Mouse (Mus musculus) adrenal gland (tissue): ENCODE measurements around the gene Cacna1c.

Experiments
- intact Hi-C: fragments of 180-260 bp; cut with DNase I; formaldehyde crosslinking; loops from one replicate; pipeline ENCODE4 v1.15.1; 2025

The Cacna1c gene

DNA sequence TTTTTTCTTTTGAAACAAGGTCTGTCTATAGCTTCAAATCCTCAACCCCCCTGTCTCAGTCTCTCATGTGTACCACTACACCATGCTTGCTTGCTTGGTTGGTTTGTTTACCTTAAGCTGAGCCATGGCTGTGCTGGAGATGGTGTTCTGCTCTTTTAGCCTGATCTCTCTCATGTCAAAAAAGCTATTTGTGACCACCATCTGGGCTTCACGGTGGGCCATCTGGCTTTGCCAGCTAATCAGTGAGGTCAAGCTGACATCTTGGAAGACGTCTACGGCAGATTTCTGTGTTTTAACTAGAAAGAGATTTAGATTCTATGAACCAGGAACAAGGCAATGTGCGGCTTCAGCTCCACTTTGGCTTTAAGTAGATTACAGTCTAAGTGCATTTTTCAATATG, 471.3 kb downstream of the Cacna1c start:
- intact Hi-C loops = no loop called here

DNA sequence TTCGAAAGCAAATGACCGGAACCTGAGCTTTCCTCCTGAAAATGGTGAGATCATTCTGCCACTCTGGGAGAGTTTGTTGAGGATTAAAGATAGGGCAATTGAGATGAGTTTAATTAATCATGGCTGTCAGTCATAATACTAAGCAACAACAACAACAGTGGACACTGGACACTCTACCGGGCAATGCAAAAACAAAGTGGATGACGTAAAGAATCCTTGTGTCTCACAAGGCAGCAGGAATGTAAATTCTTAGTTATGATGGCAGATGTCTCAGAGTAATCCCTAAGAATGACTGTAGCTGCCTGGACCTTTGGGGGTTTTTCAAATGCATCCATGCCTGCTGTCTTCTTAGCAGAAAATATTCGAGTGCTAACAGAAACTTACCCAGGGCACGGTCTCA, 471.8 kb downstream of the Cacna1c start:
- intact Hi-C loops = no loop called here

DNA sequence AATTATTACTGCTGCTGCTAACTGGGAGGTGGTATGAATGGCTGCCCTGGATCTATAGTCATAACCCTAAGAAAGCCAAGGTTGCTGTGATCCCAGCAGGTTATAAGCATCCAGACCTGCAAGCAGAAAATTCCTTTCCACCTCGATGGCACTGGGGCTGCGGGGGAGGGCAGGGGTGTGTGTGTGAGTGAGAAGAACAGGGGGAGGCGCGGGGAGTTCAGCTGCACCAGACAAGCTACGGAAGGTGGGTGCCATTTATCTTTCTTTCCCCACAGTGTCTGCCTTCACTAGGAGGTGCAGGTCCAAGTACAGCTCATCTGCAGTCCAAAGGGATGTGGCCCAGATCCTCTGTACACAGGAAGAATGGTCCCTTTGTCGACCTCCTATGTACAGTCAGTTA, 473.9 kb downstream of the Cacna1c start:
- intact Hi-C loops = no loop called here

DNA sequence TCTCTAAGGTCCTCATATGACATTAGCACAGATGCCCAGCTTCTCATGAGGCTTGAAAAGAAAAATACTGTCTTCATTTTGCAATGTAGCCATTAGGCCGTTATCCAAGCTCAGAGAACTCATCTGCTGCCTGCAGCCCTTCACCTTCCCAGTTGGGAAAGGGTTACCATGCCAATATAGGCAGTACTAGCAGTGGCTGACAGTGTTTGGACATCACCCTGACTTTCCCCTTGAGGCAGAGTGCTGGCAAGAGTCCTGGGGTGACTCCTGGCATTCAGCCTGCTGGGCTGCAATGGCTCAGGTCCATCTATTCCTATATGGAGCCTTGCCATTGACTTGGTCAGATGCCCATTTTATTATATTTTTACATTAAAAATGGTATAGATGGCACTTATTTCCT, 476.7 kb downstream of the Cacna1c start:
- intact Hi-C loops = no loop called here

DNA sequence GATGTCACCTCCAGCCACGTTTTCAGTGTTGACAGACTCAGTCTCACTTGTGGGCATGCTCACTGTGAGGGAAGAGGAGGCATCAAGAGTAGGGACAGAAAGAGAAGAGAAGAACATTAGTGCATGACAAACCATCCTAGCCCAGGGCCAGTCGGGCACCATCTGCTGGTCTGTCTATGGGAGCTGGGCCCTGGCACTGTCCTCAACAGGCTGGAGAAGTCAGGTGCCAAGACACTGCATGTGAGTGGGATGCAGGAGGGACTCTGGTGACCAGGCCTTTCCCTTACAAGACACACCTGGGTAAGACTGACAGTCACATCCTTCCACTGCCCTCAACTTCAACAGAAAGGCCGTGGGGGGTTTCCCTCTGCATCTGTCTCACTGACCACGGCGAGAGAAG, 482.9 kb downstream of the Cacna1c start:
- intact Hi-C loops = no loop called here

DNA sequence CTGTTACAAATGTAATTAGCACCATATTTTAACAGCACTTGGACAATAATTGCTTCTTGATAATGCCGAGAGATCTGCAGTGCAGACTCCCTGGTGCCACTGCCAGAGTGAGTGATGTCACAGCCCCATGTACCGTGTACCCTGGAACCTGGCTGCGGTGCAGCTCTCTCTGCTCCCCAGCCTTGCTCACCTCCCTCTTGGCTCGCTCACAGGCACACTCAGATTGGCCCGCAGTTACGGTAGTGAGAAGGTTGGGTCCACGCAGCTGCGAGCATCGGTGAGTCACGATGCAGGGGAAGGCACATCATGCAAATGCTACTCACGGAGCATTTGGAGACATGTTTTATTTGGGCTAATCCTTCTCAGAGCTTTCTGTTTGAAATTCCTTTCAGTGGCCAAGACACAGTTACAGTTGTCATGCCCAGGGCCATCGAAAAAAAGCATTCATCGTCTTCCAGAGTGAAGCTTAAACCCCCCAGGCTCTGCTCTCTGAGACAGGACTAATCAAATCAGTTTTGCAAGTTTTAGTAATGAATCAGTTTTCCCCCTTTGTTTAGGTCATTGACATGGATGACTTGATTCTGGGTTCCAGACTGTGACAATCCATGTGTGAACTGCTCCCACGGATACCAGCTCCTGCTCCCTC, 484.4 kb downstream of the Cacna1c start:
- intact Hi-C loops = no loop called here

DNA sequence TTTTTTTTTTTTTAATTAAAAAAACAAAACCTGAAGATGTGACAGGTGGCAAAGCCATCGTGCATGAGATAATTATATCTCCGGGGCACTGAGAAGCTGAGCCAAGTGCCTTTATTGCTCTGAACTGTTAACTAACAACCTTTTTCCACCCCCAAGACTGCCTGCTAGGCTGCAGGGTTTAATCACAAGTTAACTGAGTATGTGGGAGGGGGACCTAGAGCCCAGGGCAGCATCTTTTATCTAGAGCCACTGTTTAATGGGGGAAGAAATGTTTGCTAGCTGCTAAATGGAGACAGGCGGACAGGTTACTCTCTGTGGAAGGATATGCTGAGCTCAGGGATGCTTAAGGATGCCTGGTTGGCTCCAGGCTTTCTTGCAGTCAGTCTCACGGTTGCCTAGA, 489.2 kb downstream of the Cacna1c start:
- intact Hi-C loops = no loop called here

DNA sequence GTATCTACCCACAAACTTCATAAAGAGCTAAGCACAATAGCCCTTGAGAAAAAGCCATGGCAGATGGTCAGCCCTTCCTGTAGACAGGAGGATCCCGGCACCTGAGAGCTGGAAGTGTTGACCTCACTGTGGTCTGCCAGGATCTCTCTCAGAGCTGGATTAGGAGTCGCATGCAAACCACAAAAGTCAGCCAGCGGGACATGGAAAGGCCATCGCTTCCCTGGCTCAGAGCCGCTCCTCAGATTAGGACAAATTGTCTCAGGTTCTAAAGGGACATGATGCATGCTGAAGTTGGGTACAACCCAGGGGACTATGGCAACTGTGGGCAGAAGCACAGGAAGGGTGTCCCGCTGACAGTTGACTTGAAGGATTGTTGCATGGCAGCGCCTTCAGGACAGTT, 490.4 kb downstream of the Cacna1c start:
- intact Hi-C loops = no loop called here

DNA sequence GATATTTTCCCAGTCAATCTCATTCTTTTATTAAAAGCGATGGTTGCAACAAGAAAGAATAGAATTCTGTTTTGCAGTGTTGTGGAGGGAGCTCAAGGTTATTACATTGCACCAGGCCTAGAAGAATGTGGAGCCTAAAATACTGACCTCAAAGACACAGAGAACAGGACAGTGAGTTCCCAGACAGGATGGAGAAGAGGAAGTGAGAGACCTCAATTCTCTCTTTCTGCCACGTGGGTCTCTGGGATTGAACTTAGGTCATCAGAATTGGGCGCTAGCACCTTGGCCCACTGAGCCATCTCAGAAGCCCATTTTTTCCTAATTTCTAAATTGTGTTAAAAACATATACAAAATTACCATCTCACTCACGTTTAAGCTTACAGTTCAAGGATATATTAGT, 501.6 kb downstream of the Cacna1c start:
- intact Hi-C loops = no loop called here

DNA sequence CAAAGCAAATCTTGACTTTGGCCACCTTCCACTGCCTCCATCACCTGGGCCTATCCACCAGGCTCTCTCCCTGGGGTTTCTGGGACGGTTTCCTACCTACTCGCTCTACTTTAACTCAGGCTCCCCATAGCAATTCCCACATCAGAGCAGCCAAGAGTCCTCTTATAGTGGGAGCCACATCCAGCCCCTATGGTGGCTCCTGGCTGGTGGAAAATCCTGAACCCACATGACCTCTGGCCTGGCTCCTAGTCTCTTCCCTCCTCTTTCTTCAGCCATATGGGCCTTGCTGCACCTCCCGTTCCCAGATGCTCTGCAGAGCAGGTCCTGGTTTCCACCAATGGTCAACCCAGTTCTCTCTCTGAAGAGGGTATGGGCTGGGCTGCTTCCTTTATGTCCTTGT, 506.8 kb downstream of the Cacna1c start:
- intact Hi-C loops = no loop called here

DNA sequence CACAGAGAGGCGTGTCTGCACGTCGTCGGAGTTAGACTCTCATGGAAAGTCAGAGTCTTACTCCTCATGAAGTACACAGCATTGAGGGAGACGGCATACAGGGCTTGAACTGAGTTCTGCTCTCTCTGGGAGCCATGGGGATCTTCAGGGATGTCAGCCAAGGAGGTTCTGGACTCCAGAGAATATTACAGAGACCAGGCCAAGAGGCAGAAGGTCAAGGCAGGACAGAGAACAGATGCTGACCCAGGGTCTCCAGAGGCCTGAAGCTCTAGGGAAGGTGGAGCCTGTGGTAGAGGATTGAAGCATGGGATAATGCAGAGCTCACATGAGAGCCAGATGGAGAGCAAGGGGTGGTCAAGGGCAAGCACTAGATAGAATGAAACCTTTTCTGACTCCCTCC, 507.4 kb downstream of the Cacna1c start:
- intact Hi-C loops = no loop called here

DNA sequence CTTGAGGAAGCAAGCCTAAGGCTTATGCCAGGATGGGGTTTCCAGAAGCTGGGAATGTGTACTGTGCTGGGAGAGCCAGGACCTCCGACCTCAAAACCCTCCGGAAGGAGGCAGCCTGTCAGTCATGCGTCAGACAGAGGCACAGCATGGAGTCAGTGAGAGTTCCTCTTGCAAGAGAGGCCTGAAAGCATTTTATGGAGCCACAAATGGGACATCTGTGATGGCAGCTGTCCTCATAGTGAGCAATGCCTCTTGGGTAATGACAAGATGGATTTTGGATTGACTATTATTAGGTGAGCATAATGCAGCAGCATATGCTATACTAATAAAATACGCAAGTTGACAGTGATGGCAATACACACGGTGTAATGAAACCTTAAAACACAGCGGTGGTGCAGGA, 515.4 kb downstream of the Cacna1c start:
- intact Hi-C loops = no loop called here

DNA sequence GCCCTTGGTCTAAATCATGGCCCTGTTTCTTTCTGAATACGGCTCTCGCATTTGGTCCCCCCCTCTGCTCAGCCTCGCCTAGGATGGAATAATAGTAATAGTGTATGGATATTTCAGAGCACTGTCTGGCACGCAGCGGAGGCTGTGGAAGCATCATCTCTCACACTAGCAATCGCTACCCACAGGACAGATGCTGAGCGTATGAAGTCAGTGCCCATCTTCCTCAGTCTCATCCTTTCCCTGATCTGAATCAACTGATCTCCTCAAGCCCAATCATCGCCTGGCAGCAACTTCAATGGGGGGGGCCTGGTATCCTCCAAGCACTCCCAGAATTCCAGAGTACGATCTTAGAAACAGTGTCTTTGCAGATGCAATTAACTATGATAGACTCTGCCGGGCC, 518.2 kb downstream of the Cacna1c start:
- intact Hi-C loops = no loop called here

DNA sequence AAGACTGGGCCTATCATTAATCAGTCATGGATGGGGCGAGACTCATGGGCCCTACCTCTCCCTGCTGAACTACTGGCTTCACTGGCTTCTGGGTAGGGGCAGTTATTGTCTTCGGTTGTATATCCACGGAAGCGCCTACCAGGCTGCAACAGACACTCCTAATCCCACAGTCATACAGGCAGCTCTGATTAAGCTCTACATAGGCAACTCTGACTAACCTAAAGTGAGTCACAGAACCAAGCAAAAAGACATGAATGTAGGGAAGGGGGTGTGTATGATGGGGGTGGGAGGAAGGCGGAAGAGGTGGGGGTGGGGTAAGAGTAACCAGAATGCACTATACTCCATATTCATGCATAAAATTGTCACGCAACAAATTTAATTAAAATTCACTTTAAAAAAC, 518.9 kb downstream of the Cacna1c start:
- intact Hi-C loops = no loop called here

DNA sequence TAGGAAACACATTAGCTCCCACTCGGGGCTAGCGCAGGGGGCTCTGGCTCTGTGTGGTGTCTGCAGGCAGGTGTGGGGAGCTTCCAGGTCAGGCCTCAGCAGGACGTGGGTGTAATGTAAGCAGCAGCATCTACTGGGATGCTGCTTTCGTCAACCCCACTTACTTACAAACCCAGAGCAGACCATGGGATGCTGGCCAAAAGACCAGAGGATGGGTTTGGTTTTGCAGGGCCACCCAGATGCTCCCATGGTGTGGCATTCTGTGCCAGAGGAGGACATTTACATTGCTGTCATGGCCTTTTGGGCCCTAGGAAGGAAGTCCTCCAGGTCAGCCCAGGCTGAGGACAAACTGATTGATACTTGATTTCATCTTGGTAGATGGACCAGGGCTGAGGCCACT, 521.4 kb downstream of the Cacna1c start:
- intact Hi-C loops = no loop called here

DNA sequence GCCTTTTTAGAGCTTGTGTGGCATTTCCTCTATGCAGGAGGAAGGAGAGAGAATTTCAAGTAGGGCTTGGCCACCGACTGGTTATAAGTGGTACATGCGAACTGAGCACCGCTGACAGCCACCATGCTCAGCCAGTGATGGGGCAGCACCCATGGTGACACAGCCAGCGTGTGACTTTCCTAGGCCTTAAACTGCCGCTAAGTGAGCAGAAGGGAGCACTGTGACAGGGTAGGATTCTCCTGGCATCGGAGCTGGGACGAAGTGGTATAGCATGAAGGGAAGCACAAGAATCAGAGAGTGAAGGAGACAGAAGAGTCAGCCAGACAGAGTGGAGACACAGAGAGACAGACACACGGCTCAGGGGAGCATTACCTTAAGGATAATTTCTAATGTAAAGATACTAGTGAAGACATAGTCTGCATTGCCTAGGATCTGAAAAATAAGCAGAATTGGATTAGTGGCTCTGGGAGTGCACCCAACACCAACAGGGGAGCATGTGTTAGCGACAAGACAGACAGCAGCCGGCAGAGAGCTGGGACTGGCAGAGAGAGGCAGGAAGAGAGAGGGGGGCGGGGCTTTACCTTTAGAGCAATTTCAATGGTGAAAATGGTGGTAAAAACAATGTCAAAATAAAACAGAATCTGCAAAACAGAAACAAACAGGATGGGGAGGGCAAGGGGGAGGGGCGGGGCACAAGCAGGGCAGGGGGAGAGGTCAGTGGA, 522.1 kb downstream of the Cacna1c start:
- intact Hi-C loops = no loop called here

DNA sequence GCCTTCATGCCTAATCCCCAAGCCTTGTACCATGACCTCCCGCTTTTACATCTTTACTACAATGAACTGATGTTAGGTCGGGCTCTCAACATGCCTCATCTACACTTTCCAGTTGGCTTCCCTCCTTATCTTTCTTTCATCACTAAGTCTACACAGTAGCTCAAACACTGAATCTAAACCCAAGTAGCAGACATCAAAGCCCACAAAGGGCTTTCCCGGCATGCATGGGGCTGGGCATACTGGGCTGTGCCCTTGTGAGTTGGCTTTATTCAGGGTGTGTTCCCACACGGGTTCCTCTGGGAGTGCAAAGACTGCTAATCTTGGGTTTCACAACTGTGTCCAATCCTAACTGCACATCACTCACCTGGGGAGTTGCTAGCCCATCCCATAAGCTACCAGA, 542.9 kb downstream of the Cacna1c start:
- intact Hi-C loops = no loop called here

DNA sequence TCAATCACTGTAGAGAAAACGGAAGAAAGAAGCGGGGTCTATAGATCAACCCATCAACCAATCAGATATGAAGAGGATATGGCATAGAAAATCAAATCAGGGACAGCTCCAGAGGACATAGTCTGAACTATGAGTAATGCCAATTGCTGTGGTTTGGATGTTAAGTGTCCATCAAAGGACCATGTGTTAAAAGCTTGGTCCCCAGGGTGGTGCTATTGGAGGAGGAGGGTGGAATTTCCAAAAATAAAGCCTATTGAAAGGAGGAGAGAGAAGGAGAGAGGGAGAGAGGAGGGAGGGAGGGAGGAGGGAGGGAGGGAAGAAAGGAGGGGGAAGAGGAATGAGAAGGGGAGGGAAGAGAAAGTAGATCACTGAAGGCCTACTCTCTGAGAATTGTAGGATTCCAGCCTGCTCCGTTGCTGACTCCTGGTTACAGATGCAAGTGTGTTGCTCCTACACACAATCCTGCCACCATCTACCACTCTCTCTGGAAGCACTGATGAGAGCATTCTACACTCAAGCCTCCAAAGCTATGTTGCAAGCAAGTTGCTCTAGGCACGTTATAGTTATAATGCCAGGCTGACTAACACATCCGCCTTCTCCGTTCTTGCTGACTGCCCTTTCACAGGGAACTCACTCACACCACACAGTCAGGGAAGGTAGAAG, 547.0 kb downstream of the Cacna1c start:
- intact Hi-C loops = loop anchor here (5.0 kb wide), 1 partner anchor 458 kb away; no protein-coding TSS in a partner anchor

DNA sequence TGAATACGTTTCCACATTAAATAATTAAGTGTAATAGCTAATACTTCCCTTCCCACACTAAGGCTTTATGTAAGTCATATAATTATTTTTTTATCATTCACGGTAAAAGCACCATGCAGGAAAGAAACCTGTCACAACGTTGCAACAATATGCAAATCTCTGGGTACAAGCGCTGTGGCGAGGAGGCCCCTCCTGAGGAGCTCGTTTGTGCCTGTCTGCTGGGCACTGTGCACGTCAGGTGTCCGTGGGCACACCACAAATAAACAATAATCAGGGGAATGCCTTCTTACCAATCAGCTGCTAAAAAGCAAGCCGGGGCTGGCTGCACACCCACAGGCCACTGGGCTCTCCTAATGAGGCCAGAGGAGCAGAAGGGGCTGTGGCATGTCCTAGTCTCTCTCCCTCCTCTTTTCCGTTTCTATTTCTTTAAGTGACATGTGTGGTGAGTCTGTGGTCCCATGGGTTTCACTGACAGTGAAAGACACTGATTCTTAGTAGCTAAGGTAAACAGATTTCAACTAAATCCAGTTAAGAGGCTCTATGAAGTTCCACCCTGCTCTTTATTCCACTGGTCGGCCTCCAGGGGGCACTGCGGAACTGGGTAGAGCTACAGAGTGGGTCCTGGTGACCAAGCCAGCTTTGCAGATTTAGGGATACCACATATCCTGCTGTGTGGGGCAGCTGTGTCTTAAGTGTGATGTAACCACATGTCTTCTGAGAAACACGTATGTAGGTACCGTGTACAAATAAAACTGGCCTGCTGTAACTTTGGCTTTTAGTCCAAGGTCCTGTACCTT, 549.8 kb downstream of the Cacna1c start:
- intact Hi-C loops = loop anchor here (5.0 kb wide), 1 partner anchor 461 kb away; no protein-coding TSS in a partner anchor

DNA sequence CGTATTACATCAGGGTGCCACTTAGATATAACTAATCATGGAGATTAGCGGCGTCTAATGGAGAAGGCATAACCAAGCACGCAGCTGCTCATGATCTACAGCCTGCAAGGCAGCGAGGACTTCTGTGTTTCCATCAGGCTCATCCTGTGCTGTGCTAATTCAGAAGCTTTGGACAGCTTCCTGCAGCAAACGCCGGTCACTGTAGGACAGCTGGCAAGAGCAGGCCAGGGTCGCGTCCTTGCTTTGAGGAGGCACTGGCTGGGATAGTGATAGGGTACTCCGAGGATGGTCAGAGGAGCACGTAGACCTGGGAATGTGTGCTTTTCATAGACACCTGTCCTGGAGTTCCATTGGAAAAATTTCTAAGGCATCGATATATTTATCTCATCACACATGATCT, 551.4 kb downstream of the Cacna1c start:
- intact Hi-C loops = loop anchor here (5.0 kb wide), 1 partner anchor 462 kb away; no protein-coding TSS in a partner anchor

DNA sequence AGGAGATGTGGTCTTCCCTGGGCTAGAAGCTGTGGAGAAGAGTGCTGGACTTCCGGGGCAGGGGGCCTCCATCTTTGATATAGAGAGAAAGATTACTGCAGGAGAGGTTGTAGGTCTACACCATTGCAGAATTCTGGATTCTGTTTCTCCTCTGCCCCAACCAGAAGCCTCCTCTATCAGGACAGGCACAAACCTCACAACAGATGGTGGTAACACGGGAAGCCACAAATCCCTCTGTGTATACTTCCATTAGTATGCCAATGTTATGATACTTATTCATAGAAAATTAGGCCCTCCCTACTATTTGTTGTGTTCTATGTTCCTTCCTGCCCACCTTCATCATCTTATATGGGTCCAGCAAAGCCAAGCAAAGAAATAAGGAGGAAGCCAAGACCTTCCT, 552.7 kb downstream of the Cacna1c start:
- intact Hi-C loops = no loop called here
